Mouse (Mus musculus) spleen, adult 2 months (tissue): Measurements from ENCODE around the gene Ndufa3. TPM values are rescaled to one million over a fixed set of nuclear protein-coding genes. Genes with fewer than 3 reads are reported as not detected.

Experiments used
- DNase-seq, 2 experiments: peaks; one replicate each; pipeline versions ENCODE4 v3.0.0 to v3.0.0-alpha.2; 2012 to 2021; ENCODE audit warnings: low spot score in 2 of 2, low read depth in 1 of 2
- H3K27ac ChIP-seq: fragments of 200-500 bp; 2 replicates; pipeline ENCODE4 v1.5.1; 2012; ENCODE audit warnings: low read length, inconsistent platforms; ENCODE audit not compliant: insufficient read depth
- H3K27me3 ChIP-seq: fragments of 200-500 bp; 2 replicates; pipeline ENCODE4 v1.6.1; 2012; ENCODE audit warnings: mild to moderate bottlenecking, moderate library complexity, low read length, inconsistent platforms; ENCODE audit not compliant: control insufficient read depth, insufficient read depth
- H3K36me3 ChIP-seq: fragments of 200-500 bp; 2 replicates; pipeline ENCODE4 v1.6.1; 2012; ENCODE audit warnings: mild to moderate bottlenecking, low read length, inconsistent platforms; ENCODE audit not compliant: control insufficient read depth, insufficient read depth
- H3K4me1 ChIP-seq: fragments of 200-500 bp; 2 replicates; pipeline ENCODE4 v1.6.1; 2011; ENCODE audit warnings: inconsistent platforms; ENCODE audit not compliant: control insufficient read depth, insufficient read depth, insufficient read length
- H3K4me3 ChIP-seq: fragments of 200-500 bp; 2 replicates; pipeline ENCODE4 v1.5.1; 2011; ENCODE audit warnings: mild to moderate bottlenecking, inconsistent platforms; ENCODE audit not compliant: insufficient read depth, insufficient read length; ENCODE audit errors: extremely low read depth
- CTCF ChIP-seq: fragments of 200-500 bp; IDR thresholded peaks from 2 replicates; pipeline ENCODE4 v1.5.1; 2011; ENCODE audit warnings: mild to moderate bottlenecking, inconsistent platforms; ENCODE audit not compliant: insufficient read depth, insufficient read length, insufficient replicate concordance; ENCODE audit errors: extremely low read depth
- POLR2A ChIP-seq: fragments of 200-500 bp; IDR thresholded peaks from 2 replicates; pipeline ENCODE4 v1.6.1; 2011; ENCODE audit warnings: low read depth, low read length, inconsistent platforms
- WGBS: fragments of 180-500 bp; shearing (Covaris S2); methylation state at CpG from one replicate; pipeline ENCODE4 v1.1.7; 2018; 5-methylcytosine and 5-hydroxymethylcytosine counted together
- polyA plus RNA-seq: library from polyadenylated mRNA; depleted of rRNA; stranded (reverse); fragments of >200 nt; gene quantifications from 2 replicates; pipeline ENCODE4 v1.2.3, GENCODE M21; 2012

The Ndufa3 gene
- polyA plus RNA-seq, 1 experiment: 124 TPM

DNA sequence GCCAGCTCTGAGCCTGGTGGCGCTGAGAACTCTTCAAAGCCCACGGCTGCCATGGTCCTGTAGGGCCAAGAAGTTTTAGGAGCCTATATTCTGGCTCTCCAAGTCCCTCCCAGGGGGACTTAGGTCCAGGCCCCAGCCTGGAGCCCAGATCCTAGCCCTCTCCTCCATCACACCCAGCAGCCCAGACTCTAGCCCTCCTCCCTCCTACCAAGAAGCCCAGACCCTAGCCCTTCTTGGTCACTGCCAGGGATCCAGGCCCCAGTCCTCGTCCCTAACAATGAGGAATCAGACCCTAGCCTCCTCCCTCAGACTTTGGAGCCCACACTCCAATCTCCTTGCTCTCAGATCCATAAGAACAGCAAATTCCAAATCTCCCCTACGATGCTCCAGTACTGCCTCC, 11.9 kb downstream of the Ndufa3 start:
- peak overlapping the region; percentile 64 for H3K4me3 ChIP-seq
- no peak overlapping the region for H3K27ac ChIP-seq
- H3K36me3 ChIP-seq: peaks cover 6% of the 10 kb centered on the region; the same call in 1 of the 2 replicates
- no peak for DNase-seq
- peaks cover 13% of the 10 kb centered on the region; the same call in 1 of the 2 replicates for H3K4me1 ChIP-seq
- no peaks in the 10 kb centered on the region for H3K27me3 ChIP-seq
- 35% methylated on average over 4 of the region's 4 CpGs for WGBS
- TF ChIP-seq CTCF (no peak), POLR2A (no peak)

DNA sequence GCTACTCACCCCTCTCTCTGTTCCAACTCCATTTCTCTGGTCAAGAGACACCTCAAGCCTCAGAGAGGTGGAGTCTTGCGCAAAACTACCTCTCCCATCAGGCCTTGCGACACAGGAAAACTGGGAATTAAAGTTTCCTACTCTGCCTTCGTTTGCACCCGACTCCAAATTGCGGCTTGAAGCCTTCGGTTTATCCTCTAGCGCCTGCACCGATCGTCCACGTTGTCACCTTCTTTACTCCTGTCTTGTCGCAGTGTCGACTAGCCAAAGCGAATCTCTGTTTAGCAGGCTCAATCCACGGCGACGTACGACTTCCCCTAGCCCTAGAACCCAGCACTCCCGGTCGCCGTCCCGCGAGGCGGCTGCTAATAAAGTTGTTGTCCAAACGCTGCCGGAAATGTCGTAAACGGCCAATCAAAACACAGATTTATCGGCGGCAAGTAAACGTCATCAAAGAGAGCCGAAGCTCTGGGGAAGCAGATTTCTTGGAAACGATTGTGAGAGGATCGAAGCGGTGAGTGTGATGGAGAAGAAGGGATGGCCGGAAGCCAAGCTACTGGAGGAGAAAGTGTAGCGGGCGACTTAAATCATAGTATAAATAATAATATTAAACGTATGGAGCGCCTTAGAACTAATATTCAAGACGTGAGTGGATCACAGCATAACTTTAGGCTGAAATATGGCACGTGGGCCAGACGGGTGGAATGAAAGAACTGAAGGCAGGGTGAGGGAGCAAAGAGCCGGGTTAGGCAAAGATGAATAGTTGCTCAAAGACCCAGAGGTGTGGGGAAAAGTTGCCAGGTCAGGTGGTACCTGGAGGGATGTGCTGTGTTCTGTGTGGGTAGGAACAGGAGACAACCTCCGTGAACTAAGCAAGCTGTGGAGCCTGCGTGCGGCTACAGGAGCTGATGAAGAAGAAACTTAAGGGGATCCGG, 12.6 kb downstream of the Ndufa3 start, which contains the start of the genes Tfpt and Prpf31:
Tfpt (minus strand) TSS at position 387 of the 935 bp plus-strand sequence.
Prpf31 (plus strand) TSS at position 443 of the 935 bp plus-strand sequence.
- peak; percentile 89 for DNase-seq
- Histone ChIP-seq H3K36me3 (peaks cover 3% of the 10 kb centered on the region), H3K27me3 (no peaks in the 10 kb centered on the region), H3K27ac (peak within 1 kb of the TSS; percentile 85), H3K4me1 (peaks cover 13% of the 10 kb centered on the region; the same call in 1 of the 2 replicates), H3K4me3 (peak within 1 kb of the TSS; percentile 64)
- TF ChIP-seq CTCF: no peak
- TF ChIP-seq POLR2A: peak; percentile 2; the same call in 1 of the 2 replicates
- WGBS: under 1% methylated on average over 47 of the region's 47 CpGs

DNA sequence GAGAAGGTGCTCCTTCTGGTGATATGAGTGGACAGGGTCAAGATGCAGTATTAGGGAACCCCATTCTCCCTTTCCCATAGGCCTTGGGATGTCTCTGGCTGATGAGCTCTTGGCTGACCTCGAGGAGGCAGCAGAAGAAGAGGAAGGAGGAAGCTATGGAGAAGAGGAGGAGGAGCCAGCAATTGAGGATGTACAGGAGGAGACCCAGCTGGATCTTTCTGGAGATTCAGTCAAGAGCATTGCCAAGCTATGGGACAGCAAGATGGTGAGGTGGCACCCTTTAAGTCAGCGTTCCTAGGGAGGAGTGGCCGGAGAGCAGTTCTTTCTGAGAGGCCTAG, 13.3 kb downstream of the Ndufa3 start:
- peaks cover 13% of the 10 kb centered on the region; the same call in 1 of the 2 replicates for H3K4me1 ChIP-seq
- 47% methylated on average over 3 of the region's 3 CpGs for WGBS
- peak overlapping the region; percentile 64; the same call in 1 of the 2 replicates for H3K4me3 ChIP-seq
- DNase-seq: no peak
- H3K27ac ChIP-seq: no peak overlapping the region
- H3K27me3 ChIP-seq: no peaks in the 10 kb centered on the region
- H3K36me3 ChIP-seq: peaks cover 7% of the 10 kb centered on the region
- no peak for TF ChIP-seq POLR2A
- no peak for TF ChIP-seq CTCF

DNA sequence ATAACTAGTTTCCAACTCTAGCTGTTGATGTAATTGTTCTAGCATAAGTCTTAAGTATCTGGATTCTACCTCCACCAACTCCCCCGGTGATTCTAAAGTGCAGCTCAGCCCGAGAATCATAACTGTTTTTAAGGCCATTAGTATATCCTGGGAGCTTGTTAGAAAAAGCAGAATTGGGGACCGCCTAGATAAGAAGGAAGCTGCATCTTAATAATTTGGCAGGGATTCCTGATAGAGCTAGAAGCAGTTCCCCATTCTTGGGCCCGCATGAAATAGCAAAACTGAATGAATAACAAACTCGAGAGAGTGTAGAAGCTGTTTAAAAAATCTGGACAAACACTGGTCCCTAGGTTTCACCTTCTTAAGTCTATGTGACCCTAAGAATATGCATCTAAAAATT, 26.2 kb downstream of the Ndufa3 start:
- Histone ChIP-seq H3K27ac (no peak overlapping the region), H3K4me1 (peaks cover 12% of the 10 kb centered on the region; the same call in 1 of the 2 replicates), H3K36me3 (peaks cover 17% of the 10 kb centered on the region), H3K4me3 (no peak overlapping the region), H3K27me3 (no peaks in the 10 kb centered on the region)
- WGBS: 21% methylated on average over 5 of the region's 5 CpGs
- DNase-seq: no peak
- TF ChIP-seq POLR2A: no peak
- TF ChIP-seq CTCF: no peak

DNA sequence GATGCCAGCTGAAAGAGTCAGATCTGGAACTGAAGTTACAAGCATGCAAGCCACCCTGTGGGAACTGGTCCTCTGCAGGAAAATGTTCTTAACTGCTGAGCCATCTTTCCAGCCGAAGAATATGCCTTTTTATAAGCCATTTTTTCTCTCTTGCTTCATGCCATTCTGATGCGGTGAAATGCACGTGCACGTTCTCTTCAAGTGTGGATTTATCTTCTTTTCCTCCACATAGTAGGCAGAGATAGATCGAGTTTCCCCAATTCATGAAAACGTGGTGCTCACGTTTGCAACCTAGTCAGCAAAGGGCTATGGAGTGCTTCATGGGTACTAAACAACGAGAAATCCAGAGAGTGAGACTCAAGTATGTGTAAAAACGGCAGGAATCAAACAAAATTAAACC, 26.7 kb downstream of the Ndufa3 start:
- H3K36me3 ChIP-seq: peaks cover 12% of the 10 kb centered on the region
- H3K27ac ChIP-seq: no peak overlapping the region
- peaks cover 12% of the 10 kb centered on the region; the same call in 1 of the 2 replicates for H3K4me1 ChIP-seq
- no peak overlapping the region for H3K4me3 ChIP-seq
- H3K27me3 ChIP-seq: no peaks in the 10 kb centered on the region
- TF ChIP-seq POLR2A (no peak), CTCF (no peak)
- DNase-seq: no peak
- 9% methylated on average over 9 of the region's 9 CpGs for WGBS

DNA sequence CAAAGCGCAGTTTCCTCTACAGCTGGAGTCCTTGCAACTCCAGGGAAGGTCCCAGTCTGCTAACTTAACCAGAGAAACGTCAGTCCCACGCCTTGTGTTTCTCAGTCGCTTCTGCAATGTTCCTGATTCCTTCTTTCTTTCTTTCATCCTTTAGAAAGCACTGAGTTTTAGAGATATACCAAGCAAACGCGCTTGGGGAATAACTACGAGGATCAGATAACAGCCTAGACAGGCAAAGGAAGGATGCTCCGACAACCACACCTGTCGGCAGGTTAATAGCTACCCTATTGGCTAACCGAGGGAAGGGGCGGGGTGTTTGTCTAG, 27.1 kb downstream of the Ndufa3 start:
- peak overlapping the region; percentile 53 for H3K27ac ChIP-seq
- peaks cover 11% of the 10 kb centered on the region for H3K36me3 ChIP-seq
- 1% methylated on average over 11 of the region's 11 CpGs for WGBS
- TF ChIP-seq CTCF: no peak
- TF ChIP-seq POLR2A: no peak
- peak in 1 of 2 experiments; percentile 91 for DNase-seq
- H3K4me3 ChIP-seq: peak overlapping the region; percentile 34; the same call in 1 of the 2 replicates
- no peaks in the 10 kb centered on the region for H3K27me3 ChIP-seq
- H3K4me1 ChIP-seq: peaks cover 12% of the 10 kb centered on the region; the same call in 1 of the 2 replicates
